Mouse (Mus musculus): ENCODE results near the gene Arcn1. TPM values are rescaled to one million over a fixed set of nuclear protein-coding genes. Genes with fewer than 3 reads are reported as not detected.
A peak's percentile ranks its signal among the peaks of the same experiment; 100 is the strongest.

The Arcn1 gene
- polyA plus RNA-seq, 1 experiment from 2014 or later, result 113 TPM

DNA sequence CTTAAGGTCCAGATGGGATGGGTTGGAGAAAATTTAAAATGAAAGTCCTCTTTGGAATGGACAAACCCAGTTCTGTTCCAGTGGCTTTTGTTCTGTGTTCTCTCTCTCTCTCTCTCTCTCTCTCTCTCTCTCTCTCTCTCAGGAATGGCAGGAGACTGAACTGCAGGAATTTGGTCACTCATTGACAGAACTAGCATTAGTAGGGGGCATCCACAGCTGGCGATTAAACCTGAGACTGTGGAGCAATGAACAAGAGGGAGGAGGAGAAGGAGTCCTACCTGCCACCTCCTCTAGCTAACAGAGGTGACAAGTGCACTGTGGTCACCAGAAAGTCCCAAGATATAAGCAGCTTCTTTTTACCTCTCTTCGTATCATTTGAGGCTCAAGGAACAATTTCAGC is 31.3 kb downstream of the Arcn1 start:
- no peak overlapping the region for H3K4me2 ChIP-seq (replicated peaks; ENCODE audit: low read depth)
- no peak for ATAC-seq
- no peak overlapping the region for H3K27ac ChIP-seq (ENCODE audit: low read depth, low read length)
- no peak overlapping the region for H3K4me3 ChIP-seq (ENCODE audit: low read depth, low read length)
- no peaks in the 10 kb centered on the region for H3K36me3 ChIP-seq (ENCODE audit: control insufficient read depth, insufficient read depth)
- H3K27me3 ChIP-seq (replicated peaks; ENCODE audit: control insufficient read depth, insufficient read depth, low read length), result peaks cover 21% of the 10 kb centered on the region
- H3K9ac ChIP-seq (ENCODE audit: low read depth, low read length), result no peak overlapping the region
- H3K9me3 ChIP-seq (ENCODE audit: control insufficient read depth), result no peaks in the 10 kb centered on the region
- no peak for TF ChIP-seq CTCF (IDR thresholded peaks at IDR 0.05; ENCODE audit: low read depth)
- WGBS, result 67% methylated on average over 2 of the region's 2 CpGs
- 0 out of 2 replicates have a peak, but pooled peaks cover 5% of the 10 kb centered on the region for H3K4me1 ChIP-seq (replicated peaks; ENCODE audit: control insufficient read depth, insufficient read depth, low read length)

GRCm38 (mm10) chr9:44735886-44736285 is 31.8 kb downstream of the Arcn1 start:
- Histone ChIP-seq H3K27ac (ENCODE audit: low read depth, low read length) (no peak overlapping the region), H3K36me3 (ENCODE audit: control insufficient read depth, insufficient read depth) (no peaks in the 10 kb centered on the region), H3K4me1 (replicated peaks; ENCODE audit: control insufficient read depth, insufficient read depth, low read length) (0 out of 2 replicates have a peak, but pooled peaks cover 5% of the 10 kb centered on the region), H3K9ac (ENCODE audit: low read depth, low read length) (no peak overlapping the region), H3K27me3 (replicated peaks; ENCODE audit: control insufficient read depth, insufficient read depth, low read length) (peaks cover 21% of the 10 kb centered on the region), H3K9me3 (ENCODE audit: control insufficient read depth) (no peaks in the 10 kb centered on the region), H3K4me2 (replicated peaks; ENCODE audit: low read depth) (no peak overlapping the region), H3K4me3 (ENCODE audit: low read depth, low read length) (no peak overlapping the region)
- TF ChIP-seq CTCF (IDR thresholded peaks at IDR 0.05; ENCODE audit: low read depth), result no peak
- ATAC-seq, result no peak
- 70% methylated on average over 6 of the region's 6 CpGs for WGBS

DNA sequence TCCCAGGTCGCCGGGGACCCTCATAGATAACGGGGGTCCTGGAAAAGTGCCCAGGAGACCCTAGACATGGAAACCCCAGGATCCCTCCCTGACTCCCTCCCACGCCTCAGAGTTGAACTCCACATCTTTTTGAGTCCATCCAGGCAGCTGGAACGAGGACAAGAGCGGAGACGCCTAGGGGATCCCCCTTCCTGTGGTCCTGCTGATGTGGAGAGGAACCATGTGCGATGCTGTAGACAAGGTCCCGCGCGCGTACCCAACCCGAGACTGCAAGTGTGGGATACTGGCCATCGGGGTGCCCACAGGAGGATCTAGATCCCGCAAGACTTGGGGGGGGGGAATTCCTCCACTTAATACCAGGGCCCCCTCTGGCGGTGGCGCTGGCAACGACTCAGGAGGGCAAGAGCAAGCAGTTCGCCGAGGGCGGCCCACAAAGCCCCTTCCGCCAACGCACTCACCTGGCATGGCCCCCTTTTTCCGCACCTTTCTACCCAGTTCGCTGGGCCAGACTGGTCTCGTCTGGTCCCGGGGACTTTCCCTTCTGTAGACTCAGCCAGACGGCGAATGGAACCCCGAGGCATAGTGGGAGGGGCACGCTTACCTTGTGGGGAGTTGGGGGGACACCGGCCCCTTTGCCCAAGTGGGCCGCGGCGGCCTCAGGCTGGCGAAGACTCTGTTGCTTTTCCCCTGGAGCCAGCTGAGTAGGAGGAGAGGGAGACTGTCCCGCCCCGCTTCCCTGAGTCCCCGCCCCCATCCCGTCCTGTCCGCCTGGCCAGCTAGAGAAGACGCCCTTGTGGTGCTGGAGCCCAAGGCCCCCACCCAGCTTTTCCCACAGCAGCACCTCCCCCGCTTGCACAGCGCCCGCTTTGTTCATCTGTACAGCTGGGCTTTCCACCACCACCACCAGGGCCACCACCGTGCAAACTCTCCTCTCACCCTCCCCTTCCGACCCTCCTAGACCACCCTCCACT is 32.8 kb downstream of the Arcn1 start, which contains the start of gene Phldb1:
Gene Phldb1 (minus strand): TSS at position 675 of the 971 bp plus-strand sequence.
- H3K27me3 ChIP-seq (replicated peaks; ENCODE audit: control insufficient read depth, insufficient read depth, low read length), result peaks cover 21% of the 10 kb centered on the region
- H3K9me3 ChIP-seq (ENCODE audit: control insufficient read depth), result no peaks in the 10 kb centered on the region
- peak; percentile 71 for TF ChIP-seq CTCF (IDR thresholded peaks at IDR 0.05; ENCODE audit: low read depth)
- H3K9ac ChIP-seq (ENCODE audit: low read depth, low read length), result peak within 1 kb of the TSS; percentile 54
- peak within 1 kb of the TSS; percentile 82 for H3K4me2 ChIP-seq (replicated peaks; ENCODE audit: low read depth)
- peak within 1 kb of the TSS; percentile 58 for H3K4me3 ChIP-seq (ENCODE audit: low read depth, low read length)
- H3K36me3 ChIP-seq (ENCODE audit: control insufficient read depth, insufficient read depth), result no peaks in the 10 kb centered on the region
- H3K4me1 ChIP-seq (replicated peaks; ENCODE audit: control insufficient read depth, insufficient read depth, low read length), result 0 out of 2 replicates have a peak, but pooled peaks cover 5% of the 10 kb centered on the region
- peak within 1 kb of the TSS; percentile 36; the same call in 1 of the 2 replicates for H3K27ac ChIP-seq (ENCODE audit: low read depth, low read length)
- 2% methylated on average over 46 of the region's 47 CpGs for WGBS
- peak; percentile 52 for ATAC-seq

- no peak for TF ChIP-seq CTCF (IDR thresholded peaks at IDR 0.05; ENCODE audit: low read depth)
- Histone ChIP-seq H3K27me3 (replicated peaks; ENCODE audit: control insufficient read depth, insufficient read depth, low read length) (peaks cover 23% of the 10 kb centered on the region), H3K9ac (ENCODE audit: low read depth, low read length) (peak overlapping the region; percentile 54), H3K27ac (ENCODE audit: low read depth, low read length) (peak overlapping the region; percentile 36), H3K4me1 (replicated peaks; ENCODE audit: control insufficient read depth, insufficient read depth, low read length) (0 out of 2 replicates have a peak, but pooled peaks cover 5% of the 10 kb centered on the region), H3K4me3 (ENCODE audit: low read depth, low read length) (peak overlapping the region; percentile 58), H3K9me3 (ENCODE audit: control insufficient read depth) (no peaks in the 10 kb centered on the region), H3K4me2 (replicated peaks; ENCODE audit: low read depth) (peak overlapping the region; percentile 82), H3K36me3 (ENCODE audit: control insufficient read depth, insufficient read depth) (no peaks in the 10 kb centered on the region)
- ATAC-seq, result peak; percentile 22
- 1% methylated on average over 79 of the region's 79 CpGs for WGBS
These were observed 33.7 kb downstream of the Arcn1 start for GRCm38 (mm10) chr9:44733671-44734523.

- Histone ChIP-seq H3K27ac (ENCODE audit: low read depth, low read length) (peak overlapping the region; percentile 29), H3K4me3 (ENCODE audit: low read depth, low read length) (peak overlapping the region; percentile 58; the same call in 1 of the 2 replicates), H3K9ac (ENCODE audit: low read depth, low read length) (no peak overlapping the region), H3K9me3 (ENCODE audit: control insufficient read depth) (no peaks in the 10 kb centered on the region), H3K27me3 (replicated peaks; ENCODE audit: control insufficient read depth, insufficient read depth, low read length) (peaks cover 26% of the 10 kb centered on the region), H3K36me3 (ENCODE audit: control insufficient read depth, insufficient read depth) (no peaks in the 10 kb centered on the region), H3K4me1 (replicated peaks; ENCODE audit: control insufficient read depth, insufficient read depth, low read length) (0 out of 2 replicates have a peak, but pooled peaks cover 5% of the 10 kb centered on the region), H3K4me2 (replicated peaks; ENCODE audit: low read depth) (peak overlapping the region; percentile 82)
- no peak for TF ChIP-seq CTCF (IDR thresholded peaks at IDR 0.05; ENCODE audit: low read depth)
- WGBS, result 74% methylated on average over 12 of the region's 12 CpGs
- ATAC-seq, result no peak
These were observed 34.6 kb downstream of the Arcn1 start for GRCm38 (mm10) chr9:44732921-44733530.
